Mouse (Mus musculus) brain, embryonic 14.5 days (tissue): Measurements from ENCODE around the gene Rev3l.

Experiments
- CTCF ChIP-seq: fragments of 200-500 bp; IDR thresholded peaks from 2 replicates; pipeline ENCODE4 v1.5.1; 2012; ENCODE audit warnings: inconsistent platforms, mild to moderate bottlenecking, moderate library complexity, borderline replicate concordance; ENCODE audit not compliant: insufficient read depth, insufficient read length; ENCODE audit errors: extremely low read depth
- POLR2A ChIP-seq: fragments of 200-500 bp; IDR thresholded peaks from 2 replicates; pipeline ENCODE4 v1.6.1; 2012; ENCODE audit warnings: mild to moderate bottlenecking, inconsistent platforms, borderline replicate concordance; ENCODE audit not compliant: poor library complexity, insufficient read depth, insufficient read length, severe bottlenecking; ENCODE audit errors: extremely low read depth

- TF ChIP-seq POLR2A = no peak
- TF ChIP-seq CTCF = no peak
Measured at GRCm38 (mm10) chr10:39842621-39843020, 110.7 kb downstream of the Rev3l start.
